Mouse (Mus musculus): ENCODE measurements around the gene Chrna9.

DNA sequence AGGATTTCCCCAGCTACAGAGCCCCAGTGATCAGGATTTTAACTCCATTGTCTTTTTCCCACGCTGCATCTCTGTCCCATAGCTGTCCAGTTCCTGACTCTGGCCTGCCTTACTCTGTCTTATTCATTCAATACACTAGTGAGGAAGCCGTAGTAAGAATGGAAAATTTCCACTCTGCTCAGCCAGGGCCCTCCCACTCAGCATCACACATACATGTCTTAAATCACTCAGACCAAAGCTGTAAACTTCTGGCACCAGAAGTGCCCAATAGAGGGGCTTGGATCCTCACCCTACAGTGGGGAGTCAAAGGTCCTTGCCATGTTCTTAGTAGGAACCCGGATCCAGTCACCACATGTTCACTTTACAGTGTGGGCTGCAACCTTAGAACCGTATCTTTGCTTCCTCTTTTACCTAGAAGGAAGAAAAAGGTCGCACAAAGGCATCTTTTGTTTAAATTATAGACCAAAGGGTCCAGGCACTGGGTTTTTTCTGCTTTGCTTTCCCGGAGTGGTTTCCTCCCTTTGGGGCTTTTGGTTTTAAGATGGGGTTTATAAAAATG lies 65.9 kb downstream of the Chrna9 start:
- TF ChIP-seq CTCF (IDR thresholded peaks at IDR 0.05; ENCODE audit: control insufficient read depth, insufficient read depth, low read length) (no peak), POLR2A (IDR thresholded peaks at IDR 0.05; ENCODE audit: borderline replicate concordance, control insufficient read depth, low read depth, low read length) (no peak)

All from bone marrow, adult 2 months (tissue).